Mouse (Mus musculus) neural tube, embryonic 12.5 days (tissue): ENCODE results near the gene Nptn. TPM values are rescaled to one million over a fixed set of nuclear protein-coding genes. Genes with fewer than 3 reads are reported as not detected.

Experiments
- ATAC-seq: fragments of 200-750 bp; cut with Nextera tagmentation; 2 replicates; pipeline ENCODE4 v1.8.0; 2017; ENCODE audit warnings: low read depth, mild to moderate bottlenecking, moderate TSS enrichment, moderate library complexity; ENCODE audit not compliant: low FRiP score
- H3K27ac ChIP-seq: fragments of 300-500 bp; sonication (generic); 2 replicates; pipeline ENCODE4 v1.5.1; 2016
- H3K27me3 ChIP-seq: fragments of 300-500 bp; sonication (generic); replicated peaks from 2 replicates; pipeline ENCODE4 v1.6.1; 2016; ENCODE audit warnings: mild to moderate bottlenecking
- H3K36me3 ChIP-seq: fragments of 300-500 bp; sonication (generic); 2 replicates; pipeline ENCODE4 v1.6.1; 2016; ENCODE audit warnings: mild to moderate bottlenecking
- H3K4me1 ChIP-seq: fragments of 300-500 bp; sonication (generic); 2 replicates; pipeline ENCODE4 v1.6.1; 2016
- H3K4me2 ChIP-seq: fragments of 300-500 bp; sonication (generic); replicated peaks from 2 replicates; pipeline ENCODE4 v1.6.1; 2016; ENCODE audit warnings: mild to moderate bottlenecking
- H3K4me3 ChIP-seq: fragments of 300-500 bp; sonication (generic); 2 replicates; pipeline ENCODE4 v1.5.1; 2016
- H3K9ac ChIP-seq: fragments of 300-500 bp; sonication (generic); 2 replicates; pipeline ENCODE4 v1.6.1; 2016; ENCODE audit warnings: mild to moderate bottlenecking
- H3K9me3 ChIP-seq: fragments of 300-500 bp; sonication (generic); 2 replicates; pipeline ENCODE4 v1.6.1; 2016; ENCODE audit warnings: mild to moderate bottlenecking
- WGBS: fragments of 180-500 bp; shearing (Covaris S2); methylation state at CpG from one replicate; pipeline ENCODE4 v1.1.7; 2016; 5-methylcytosine and 5-hydroxymethylcytosine counted together
- polyA plus RNA-seq: library from polyadenylated mRNA; unstranded; fragments of >200 nt; fragmentation: Nextera tagmentation; extraction: Ambion mirVana; gene quantifications from 2 replicates; pipeline ENCODE4 v1.2.1, GENCODE M21; 2016

Nptn gene
- polyA plus RNA-seq, 1 experiment from 2014 or later, result 86.5 TPM

DNA sequence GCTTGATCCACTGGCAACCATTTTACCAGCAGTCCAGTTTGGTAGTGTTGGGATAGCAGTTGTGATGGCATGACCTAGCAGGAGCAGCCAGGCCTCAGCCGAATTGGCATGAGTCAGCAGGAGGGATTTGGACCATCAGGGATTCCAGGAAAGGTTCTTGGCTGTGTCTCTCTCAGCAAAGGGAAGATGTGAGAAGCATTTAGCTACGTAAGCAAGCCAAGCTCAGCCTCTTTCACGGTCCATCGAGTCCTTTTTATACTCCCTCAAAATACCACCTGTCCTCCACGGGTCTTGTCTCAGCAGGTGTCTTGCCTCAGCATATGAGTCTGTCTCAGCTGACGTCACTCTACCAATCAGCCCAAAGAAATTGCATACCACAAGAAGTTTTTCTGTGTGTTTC is 101.3 kb downstream of the Nptn start:
- no peaks in the 10 kb centered on the region for H3K27me3 ChIP-seq
- 0 out of 2 replicates have a peak, but pooled peaks cover 3% of the 10 kb centered on the region for H3K4me1 ChIP-seq
- no peaks in the 10 kb centered on the region for H3K36me3 ChIP-seq
- H3K9me3 ChIP-seq, result no peaks in the 10 kb centered on the region
- WGBS, result 46% methylated on average over 6 of the region's 6 CpGs
- H3K4me3 ChIP-seq, result no peak overlapping the region
- H3K4me2 ChIP-seq, result no peak overlapping the region
- no peak overlapping the region for H3K9ac ChIP-seq
- no peak overlapping the region for H3K27ac ChIP-seq
- ATAC-seq, result no peak

DNA sequence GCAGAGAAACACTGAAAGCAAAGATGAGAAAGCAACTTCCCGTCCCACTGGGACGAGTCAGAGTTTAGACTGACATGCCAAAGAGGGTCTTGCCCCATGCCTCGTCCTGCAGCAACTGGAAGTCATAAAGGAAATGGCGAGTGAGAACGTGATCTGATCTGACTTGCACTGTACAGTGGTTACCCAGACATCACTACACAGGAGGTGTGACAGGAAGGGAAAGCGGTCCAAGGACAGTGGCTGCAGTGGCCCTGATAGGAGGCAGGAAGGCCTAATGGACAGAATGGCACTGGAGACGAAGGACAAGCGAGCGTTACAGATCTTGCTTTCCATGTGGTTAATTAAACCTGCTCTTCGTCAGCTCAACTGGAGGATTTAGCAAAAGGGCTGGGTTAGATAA is 103.2 kb downstream of the Nptn start:
- 87% methylated on average over 10 of the region's 10 CpGs for WGBS
- no peak for ATAC-seq
- H3K4me3 ChIP-seq, result no peak overlapping the region
- no peaks in the 10 kb centered on the region for H3K27me3 ChIP-seq
- H3K9ac ChIP-seq, result no peak overlapping the region
- no peak overlapping the region for H3K27ac ChIP-seq
- no peaks in the 10 kb centered on the region for H3K9me3 ChIP-seq
- H3K4me2 ChIP-seq, result no peak overlapping the region
- no peaks in the 10 kb centered on the region for H3K36me3 ChIP-seq
- 0 out of 2 replicates have a peak, but pooled peaks cover 3% of the 10 kb centered on the region for H3K4me1 ChIP-seq

DNA sequence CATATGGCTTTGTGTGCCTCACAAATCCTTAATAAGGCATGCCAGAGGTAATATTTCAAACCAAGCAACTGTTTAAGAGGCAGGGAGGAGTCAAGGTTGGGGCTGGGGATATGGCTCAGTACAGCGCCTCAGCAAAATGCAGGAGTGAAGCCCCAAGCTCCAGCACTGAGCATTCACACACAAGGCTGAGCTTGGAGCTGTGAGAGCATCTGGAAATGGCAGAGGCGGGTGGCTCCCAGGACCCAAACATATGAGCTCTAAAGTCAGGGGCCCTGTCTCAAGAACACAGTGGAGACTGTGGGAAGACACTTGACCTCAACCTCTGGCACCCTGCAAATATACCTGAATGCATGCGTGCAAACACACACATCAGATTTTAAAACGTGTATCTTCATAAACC is 106.0 kb downstream of the Nptn start:
- H3K27ac ChIP-seq, result no peak overlapping the region
- no peak for ATAC-seq
- 0 out of 2 replicates have a peak, but pooled peaks cover 3% of the 10 kb centered on the region for H3K4me1 ChIP-seq
- H3K4me3 ChIP-seq, result no peak overlapping the region
- H3K27me3 ChIP-seq, result no peaks in the 10 kb centered on the region
- no peaks in the 10 kb centered on the region for H3K36me3 ChIP-seq
- WGBS, result 82% methylated on average over 4 of the region's 4 CpGs
- no peaks in the 10 kb centered on the region for H3K9me3 ChIP-seq
- no peak overlapping the region for H3K9ac ChIP-seq
- H3K4me2 ChIP-seq, result no peak overlapping the region

DNA sequence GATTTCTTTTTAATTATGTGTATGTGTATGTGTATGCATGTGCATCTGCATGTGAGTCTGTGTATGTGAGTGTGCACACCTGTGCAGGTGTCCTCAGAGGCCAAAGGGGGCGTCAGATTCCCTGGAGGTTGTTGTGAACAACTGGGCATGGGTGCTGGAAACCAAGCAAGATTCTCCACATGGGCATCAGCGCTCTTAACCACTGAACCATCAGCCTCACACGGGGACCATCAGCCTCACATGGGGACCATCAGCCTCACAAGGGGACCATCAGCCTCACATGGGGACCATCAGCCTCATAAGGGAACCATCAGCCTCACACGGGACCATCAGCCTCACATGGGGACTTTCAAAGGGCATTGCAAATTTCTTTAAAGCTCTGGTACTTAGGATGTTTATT is 108.7 kb downstream of the Nptn start:
- no peaks in the 10 kb centered on the region for H3K9me3 ChIP-seq
- H3K4me3 ChIP-seq, result no peak overlapping the region
- no peak for ATAC-seq
- H3K27me3 ChIP-seq, result no peaks in the 10 kb centered on the region
- no peaks in the 10 kb centered on the region for H3K36me3 ChIP-seq
- no peak overlapping the region for H3K27ac ChIP-seq
- no peak overlapping the region for H3K9ac ChIP-seq
- no peaks in the 10 kb centered on the region for H3K4me1 ChIP-seq
- H3K4me2 ChIP-seq, result no peak overlapping the region
- WGBS, result 88% methylated on average over 4 of the region's 4 CpGs

DNA sequence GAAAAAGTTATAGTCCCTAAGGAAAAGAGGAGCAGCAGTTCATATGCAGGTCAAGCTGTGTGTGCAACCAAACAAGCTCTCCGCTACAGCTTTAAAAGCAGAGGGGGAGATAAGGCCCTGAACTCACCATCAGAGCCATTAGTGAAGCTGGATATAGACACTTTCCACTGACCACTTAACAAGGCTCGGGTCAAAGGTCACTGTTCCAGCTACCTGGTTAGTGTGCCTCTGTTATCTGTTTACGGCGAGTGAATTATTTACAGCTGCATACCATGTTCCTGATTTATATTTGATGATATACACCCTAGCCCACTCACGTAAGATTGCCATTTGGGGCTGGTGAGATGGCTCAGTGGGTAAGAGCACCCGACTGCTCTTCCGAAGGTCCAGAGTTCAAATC is 109.4 kb downstream of the Nptn start:
- H3K27ac ChIP-seq, result no peak overlapping the region
- 90% methylated on average over 7 of the region's 7 CpGs for WGBS

GRCm38 (mm10) chr9:58698486-58698885 is 116.4 kb downstream of the Nptn start:
- H3K4me2 ChIP-seq, result no peak overlapping the region
- no peaks in the 10 kb centered on the region for H3K4me1 ChIP-seq
- H3K9ac ChIP-seq, result no peak overlapping the region
- H3K9me3 ChIP-seq, result no peaks in the 10 kb centered on the region
- 93% methylated on average over 2 of the region's 2 CpGs for WGBS
- no peak overlapping the region for H3K4me3 ChIP-seq
- no peak overlapping the region for H3K27ac ChIP-seq
- H3K36me3 ChIP-seq, result no peaks in the 10 kb centered on the region
- ATAC-seq, result no peak
- H3K27me3 ChIP-seq, result no peaks in the 10 kb centered on the region

More for the DNA sequence above, 109.4 kb downstream of the Nptn start:
- Histone ChIP-seq H3K36me3 (no peaks in the 10 kb centered on the region), H3K9me3 (no peaks in the 10 kb centered on the region), H3K4me1 (no peaks in the 10 kb centered on the region), H3K27me3 (no peaks in the 10 kb centered on the region), H3K4me3 (no peak overlapping the region), H3K4me2 (no peak overlapping the region), H3K9ac (no peak overlapping the region)
- no peak for ATAC-seq

- no peaks in the 10 kb centered on the region for H3K27me3 ChIP-seq
- no peaks in the 10 kb centered on the region for H3K9me3 ChIP-seq
- H3K4me3 ChIP-seq, result no peak overlapping the region
- H3K4me2 ChIP-seq, result no peak overlapping the region
- no peak overlapping the region for H3K27ac ChIP-seq
- ATAC-seq, result no peak
- H3K4me1 ChIP-seq, result no peaks in the 10 kb centered on the region
- no peaks in the 10 kb centered on the region for H3K36me3 ChIP-seq
- no peak overlapping the region for H3K9ac ChIP-seq
- 84% methylated on average over 2 of the region's 2 CpGs for WGBS
These were observed 119.7 kb downstream of the Nptn start for GRCm38 (mm10) chr9:58701751-58702150.

DNA sequence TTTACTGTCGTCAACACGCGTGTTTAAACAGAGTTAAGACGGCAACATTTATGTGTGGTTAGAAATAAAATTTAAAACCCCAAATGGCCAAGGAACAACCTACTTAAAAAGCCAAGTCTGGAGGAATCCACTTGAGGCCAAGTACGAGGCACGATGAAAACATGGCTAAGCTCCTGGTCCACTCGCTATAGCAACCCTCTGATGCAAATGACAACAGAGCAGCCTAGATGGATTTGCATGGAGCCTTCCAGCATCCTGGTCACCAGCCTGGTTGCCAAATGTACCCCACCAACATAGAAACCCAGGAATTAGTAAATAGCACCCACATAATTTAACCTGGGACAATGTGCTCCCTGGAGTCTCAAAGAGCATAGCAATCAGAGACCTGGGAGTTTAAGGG is 121.7 kb downstream of the Nptn start:
- Histone ChIP-seq H3K4me1 (no peaks in the 10 kb centered on the region), H3K9me3 (no peaks in the 10 kb centered on the region), H3K9ac (no peak overlapping the region), H3K4me2 (no peak overlapping the region), H3K27ac (no peak overlapping the region), H3K4me3 (no peak overlapping the region), H3K27me3 (no peaks in the 10 kb centered on the region), H3K36me3 (no peaks in the 10 kb centered on the region)
- WGBS, result 90% methylated on average over 7 of the region's 7 CpGs
- no peak for ATAC-seq

GRCm38 (mm10) chr9:58706024-58706423 is 124.0 kb downstream of the Nptn start:
- H3K4me1 ChIP-seq, result no peaks in the 10 kb centered on the region
- no peak overlapping the region for H3K9ac ChIP-seq
- no peak overlapping the region for H3K4me3 ChIP-seq
- no peaks in the 10 kb centered on the region for H3K36me3 ChIP-seq
- no peaks in the 10 kb centered on the region for H3K9me3 ChIP-seq
- no peak overlapping the region for H3K27ac ChIP-seq
- H3K4me2 ChIP-seq, result no peak overlapping the region
- WGBS, result 87% methylated on average over 7 of the region's 7 CpGs
- no peak for ATAC-seq
- H3K27me3 ChIP-seq, result no peaks in the 10 kb centered on the region

Other genes with a start within 250 kb of the Nptn start
- gene Tbc1d21, start 211.8 kb upstream of the Nptn start, polyA plus RNA-seq, result not detected in 2 replicates
- gene Insyn1, start 93.6 kb upstream of the Nptn start, polyA plus RNA-seq, result 6.8 and 7.9 TPM in 2 replicates
- 39.4 and 42.2 TPM in 2 replicates for gene Cd276, start 26.8 kb upstream of the Nptn start, polyA plus RNA-seq
- gene Rec114, start 161.7 kb downstream of the Nptn start, polyA plus RNA-seq, result 1.7 and 3.7 TPM in 2 replicates
- 3.0 and 3.1 TPM in 2 replicates for gene Hcn4, start 241.2 kb downstream of the Nptn start, polyA plus RNA-seq